Mouse (Mus musculus) intestine, embryonic 15.5 days (tissue): ENCODE measurements around the gene C77080. TPM values are rescaled to one million over a fixed set of nuclear protein-coding genes. Genes with fewer than 3 reads are reported as not detected.
A peak's percentile ranks its signal among the peaks of the same experiment; 100 is the strongest.

ENCODE experiments used
- ATAC-seq: fragments of 200-750 bp; cut with Nextera tagmentation; 2 replicates; pipeline ENCODE4 v1.8.0; 2017; ENCODE audit warnings: moderate TSS enrichment, moderate library complexity
- H3K27ac ChIP-seq: fragments of 300-500 bp; sonication (generic); 2 replicates; pipeline ENCODE4 v1.5.1; 2015; ENCODE audit warnings: mild to moderate bottlenecking, inconsistent platforms
- H3K27me3 ChIP-seq: fragments of 300-500 bp; sonication (generic); replicated peaks from 2 replicates; pipeline ENCODE4 v1.6.1; 2015; ENCODE audit warnings: inconsistent platforms
- H3K36me3 ChIP-seq: fragments of 300-500 bp; sonication (generic); 2 replicates; pipeline ENCODE4 v1.6.1; 2015; ENCODE audit warnings: inconsistent platforms
- H3K4me1 ChIP-seq: fragments of 300-500 bp; sonication (generic); replicated peaks from 2 replicates; pipeline ENCODE4 v1.6.1; 2015; ENCODE audit warnings: inconsistent platforms
- H3K4me2 ChIP-seq: fragments of 300-500 bp; sonication (generic); replicated peaks from 2 replicates; pipeline ENCODE4 v1.6.1; 2015; ENCODE audit warnings: mild to moderate bottlenecking, inconsistent platforms
- H3K4me3 ChIP-seq: fragments of 300-500 bp; sonication (generic); replicated peaks from 2 replicates; pipeline ENCODE4 v1.5.1; 2015; ENCODE audit warnings: inconsistent platforms
- H3K9ac ChIP-seq: fragments of 300-500 bp; sonication (generic); 2 replicates; pipeline ENCODE4 v1.6.1; 2015; ENCODE audit warnings: inconsistent platforms
- H3K9me3 ChIP-seq: fragments of 300-500 bp; sonication (generic); 2 replicates; pipeline ENCODE4 v1.6.1; 2016; ENCODE audit warnings: inconsistent platforms
- WGBS: fragments of 180-500 bp; shearing (Covaris S2); methylation state at CpG from one replicate; pipeline ENCODE4 v1.1.7; 2015; 5-methylcytosine and 5-hydroxymethylcytosine counted together
- polyA plus RNA-seq: library from polyadenylated mRNA; unstranded; fragments of >200 nt; fragmentation: Nextera tagmentation; extraction: Ambion mirVana; gene quantifications from 2 replicates; pipeline ENCODE4 v1.2.1, GENCODE M21; 2015

C77080 gene
- polyA plus RNA-seq, 1 experiment from 2014 or later: 10.3 TPM

GRCm38 (mm10) chr4:129266191-129266590 is 5.0 kb upstream of the C77080 start:
- Histone ChIP-seq H3K9me3 (no peaks in the 10 kb centered on the region), H3K36me3 (no peaks in the 10 kb centered on the region), H3K4me1 (peaks cover 10% of the 10 kb centered on the region), H3K27me3 (no peaks in the 10 kb centered on the region), H3K4me2 (no peak overlapping the region), H3K9ac (no peak overlapping the region), H3K4me3 (no peak overlapping the region), H3K27ac (no peak overlapping the region)
- peak; percentile 26 for ATAC-seq
- WGBS: 90% methylated on average over 3 of the region's 4 CpGs

DNA sequence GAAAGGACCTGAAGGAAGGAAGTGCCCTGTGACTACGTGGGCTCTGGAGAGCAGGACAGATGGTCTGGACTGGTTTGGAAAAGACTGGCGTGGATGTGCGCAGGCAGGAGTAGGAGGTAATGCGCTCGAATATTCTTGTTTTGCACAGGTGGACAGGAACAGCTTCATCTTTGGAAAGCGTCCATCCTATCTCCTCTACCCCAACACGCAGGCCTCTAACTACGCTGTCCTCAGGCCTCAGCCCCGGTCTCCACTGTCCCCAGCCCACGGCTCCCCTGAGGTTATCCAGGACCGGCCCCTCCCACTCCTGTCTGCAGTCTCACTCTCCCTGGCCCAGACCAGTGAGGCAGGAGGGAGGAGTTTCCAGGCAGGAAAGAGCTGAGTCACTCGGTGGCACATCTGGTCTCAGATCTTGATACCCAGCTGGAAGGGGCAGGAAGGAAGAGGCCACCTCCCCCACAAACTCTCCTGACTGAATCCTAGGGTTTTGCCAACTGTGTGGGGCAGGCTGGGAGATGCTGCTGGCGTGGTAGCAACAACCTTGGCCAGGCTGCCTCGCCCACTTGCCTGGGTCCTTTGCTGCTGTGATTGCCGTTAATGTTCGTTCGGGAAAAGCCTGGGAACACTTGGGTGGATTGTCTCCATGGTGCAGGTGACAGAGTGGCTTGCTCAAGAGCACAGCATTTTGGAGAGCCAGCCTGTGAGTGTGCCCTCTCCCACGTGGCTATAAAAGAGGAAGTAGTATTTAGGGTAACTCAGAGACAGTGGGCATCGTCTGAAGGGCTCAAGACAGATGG is 2.2 kb upstream of the C77080 start:
- Histone ChIP-seq H3K9ac (no peak overlapping the region), H3K36me3 (no peaks in the 10 kb centered on the region), H3K4me3 (no peak overlapping the region), H3K27me3 (no peaks in the 10 kb centered on the region), H3K9me3 (no peaks in the 10 kb centered on the region), H3K4me1 (peaks cover 14% of the 10 kb centered on the region), H3K27ac (peak overlapping the region; percentile 33; the same call in 1 of the 2 replicates), H3K4me2 (peak overlapping the region; percentile 33)
- ATAC-seq: peak; percentile 86
- WGBS: 27% methylated on average over 19 of the region's 19 CpGs

DNA sequence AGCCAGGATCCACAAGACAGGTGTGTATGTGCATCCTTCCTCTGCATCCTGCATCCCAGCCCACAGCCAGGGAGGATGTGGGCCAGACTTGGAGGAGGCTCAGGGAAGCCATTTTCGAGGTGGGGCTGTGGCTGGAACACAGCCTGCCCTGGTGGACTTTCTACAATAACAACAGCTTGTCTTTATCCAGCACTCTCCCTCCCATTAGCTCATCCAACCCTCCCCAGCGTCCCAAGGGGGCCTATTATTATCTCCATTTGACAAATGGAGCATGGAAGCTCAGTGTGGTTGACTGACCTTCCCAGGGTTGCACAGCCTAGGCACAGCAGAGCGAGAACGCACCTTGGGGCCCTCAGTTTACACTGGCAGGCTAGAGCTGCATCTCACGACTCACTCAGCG is 526 bp downstream of the C77080 start:
- no peak overlapping the region for H3K4me2 ChIP-seq
- ATAC-seq: no peak
- H3K27ac ChIP-seq: no peak overlapping the region

GRCm38 (mm10) chr4:129259101-129259500 is 2.1 kb downstream of the C77080 start:
- no peak overlapping the region for H3K4me2 ChIP-seq
- no peaks in the 10 kb centered on the region for H3K27me3 ChIP-seq
- H3K4me3 ChIP-seq: no peak overlapping the region
- peaks cover 21% of the 10 kb centered on the region for H3K4me1 ChIP-seq
- H3K27ac ChIP-seq: no peak overlapping the region
- no peaks in the 10 kb centered on the region for H3K9me3 ChIP-seq
- no peak overlapping the region for H3K9ac ChIP-seq
- 78% methylated on average over 4 of the region's 4 CpGs for WGBS
- ATAC-seq: no peak
- H3K36me3 ChIP-seq: no peaks in the 10 kb centered on the region

More for the DNA sequence above, 526 bp downstream of the C77080 start:
- H3K4me1 ChIP-seq: peaks cover 21% of the 10 kb centered on the region
- no peaks in the 10 kb centered on the region for H3K36me3 ChIP-seq
- WGBS: 24% methylated on average over 6 of the region's 6 CpGs
- H3K9me3 ChIP-seq: no peaks in the 10 kb centered on the region
- no peak overlapping the region for H3K9ac ChIP-seq
- no peak overlapping the region for H3K4me3 ChIP-seq
- H3K27me3 ChIP-seq: no peaks in the 10 kb centered on the region

GRCm38 (mm10) chr4:129256450-129257380 is 4.5 kb downstream of the C77080 start:
- Histone ChIP-seq H3K4me3 (no peak overlapping the region), H3K9ac (no peak overlapping the region), H3K4me1 (peaks cover 12% of the 10 kb centered on the region), H3K27ac (no peak overlapping the region), H3K4me2 (no peak overlapping the region), H3K9me3 (no peaks in the 10 kb centered on the region), H3K36me3 (no peaks in the 10 kb centered on the region), H3K27me3 (no peaks in the 10 kb centered on the region)
- WGBS: 25% methylated on average over 8 of the region's 8 CpGs
- ATAC-seq: peak; percentile 45

- Histone ChIP-seq H3K9ac (no peak overlapping the region), H3K4me1 (peaks cover 20% of the 10 kb centered on the region), H3K27me3 (no peaks in the 10 kb centered on the region), H3K36me3 (no peaks in the 10 kb centered on the region), H3K27ac (no peak overlapping the region), H3K4me3 (no peak overlapping the region), H3K4me2 (no peak overlapping the region), H3K9me3 (no peaks in the 10 kb centered on the region)
- 90% methylated on average over 3 of the region's 3 CpGs for WGBS
- no peak for ATAC-seq
Observed at GRCm38 (mm10) chr4:129254571-129254970, 6.6 kb downstream of the C77080 start.

GRCm38 (mm10) chr4:129252492-129252891 is 8.7 kb downstream of the C77080 start:
- peaks cover 12% of the 10 kb centered on the region; the same call in 1 of the 2 replicates for H3K27me3 ChIP-seq
- H3K36me3 ChIP-seq: no peaks in the 10 kb centered on the region
- 0 out of 2 replicates have a peak overlapping the region, but pooled peaks have one; percentile 95 for H3K27ac ChIP-seq
- WGBS: 82% methylated on average over 2 of the region's 2 CpGs
- H3K9ac ChIP-seq: no peak overlapping the region
- H3K4me2 ChIP-seq: no peak overlapping the region
- no peak overlapping the region for H3K4me3 ChIP-seq
- no peak for ATAC-seq
- peaks cover 33% of the 10 kb centered on the region for H3K4me1 ChIP-seq
- no peaks in the 10 kb centered on the region for H3K9me3 ChIP-seq

DNA sequence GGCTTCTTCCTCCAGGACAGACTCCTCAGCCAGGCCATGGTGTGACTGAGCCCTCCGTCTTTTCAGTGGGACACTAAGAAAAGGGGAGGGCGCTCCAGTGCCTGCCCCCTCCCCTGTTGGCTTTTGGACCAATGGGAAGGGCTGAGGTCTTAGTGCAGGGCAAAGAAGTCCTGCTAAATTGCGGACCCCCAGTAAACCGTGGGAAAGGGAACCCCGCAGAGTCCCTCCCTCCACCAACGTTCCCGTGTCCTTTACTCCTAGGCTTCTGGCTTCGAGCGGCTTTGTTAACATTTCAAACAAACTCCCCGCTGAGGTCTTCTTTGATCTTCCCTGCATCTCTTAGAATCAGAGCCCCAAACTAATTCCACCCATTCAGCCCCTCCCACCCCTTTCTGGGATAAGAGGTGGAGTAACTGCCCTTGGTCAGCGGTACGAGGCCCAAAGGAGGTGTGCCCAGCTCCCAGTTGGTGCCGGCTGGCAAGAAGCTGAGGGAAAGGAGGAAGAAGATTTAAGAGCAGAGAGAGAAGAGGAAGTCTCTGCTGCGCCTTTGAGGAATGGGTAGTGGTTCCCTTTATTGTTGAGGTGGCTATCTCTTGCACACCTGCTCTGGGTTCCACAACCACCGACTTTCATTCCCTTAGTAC is 9.6 kb downstream of the C77080 start:
- H3K4me1 ChIP-seq: peaks cover 31% of the 10 kb centered on the region
- H3K4me2 ChIP-seq: peak overlapping the region; percentile 47
- peak; percentile 52 for ATAC-seq
- H3K9ac ChIP-seq: peak overlapping the region; percentile 32
- no peaks in the 10 kb centered on the region for H3K9me3 ChIP-seq
- WGBS: 7% methylated on average over 15 of the region's 15 CpGs
- H3K27me3 ChIP-seq: peaks cover 13% of the 10 kb centered on the region; the same call in 1 of the 2 replicates
- no peak overlapping the region for H3K4me3 ChIP-seq
- H3K36me3 ChIP-seq: no peaks in the 10 kb centered on the region
- peak overlapping the region; percentile 95 for H3K27ac ChIP-seq

- peak overlapping the region; percentile 47 for H3K4me2 ChIP-seq
- 29% methylated on average over 15 of the region's 15 CpGs for WGBS
- peaks cover 13% of the 10 kb centered on the region; the same call in 1 of the 2 replicates for H3K27me3 ChIP-seq
- peak overlapping the region; percentile 95 for H3K27ac ChIP-seq
- peaks cover 26% of the 10 kb centered on the region for H3K4me1 ChIP-seq
- no peaks in the 10 kb centered on the region for H3K9me3 ChIP-seq
- H3K4me3 ChIP-seq: no peak overlapping the region
- ATAC-seq: peak; percentile 86
- peak overlapping the region; percentile 32; the same call in 1 of the 2 replicates for H3K9ac ChIP-seq
- H3K36me3 ChIP-seq: no peaks in the 10 kb centered on the region
Observed at GRCm38 (mm10) chr4:129250759-129251481, 10.3 kb downstream of the C77080 start.

DNA sequence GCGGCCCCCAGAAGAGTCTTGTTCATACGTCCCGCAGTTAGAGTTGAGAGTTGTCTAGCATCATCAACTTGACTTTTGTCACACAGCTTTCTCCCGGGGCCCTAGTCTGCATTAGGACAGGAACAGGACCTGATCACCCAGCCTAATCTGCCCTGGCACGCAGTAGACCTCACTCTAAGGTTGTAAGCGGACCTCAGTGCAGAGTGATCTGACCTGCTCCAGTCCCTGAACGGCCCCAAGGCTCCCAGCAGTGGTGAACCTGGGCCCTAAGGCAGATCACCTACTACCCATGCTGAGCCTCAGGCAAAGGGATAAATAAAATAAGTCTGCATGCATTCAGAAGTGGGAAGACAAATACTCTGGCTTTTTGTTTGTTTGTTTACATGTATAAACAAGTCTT is 11.9 kb downstream of the C77080 start:
- no peak for ATAC-seq
- Histone ChIP-seq H3K27ac (peak overlapping the region; percentile 94), H3K27me3 (peaks cover 13% of the 10 kb centered on the region; the same call in 1 of the 2 replicates), H3K4me2 (no peak overlapping the region; the same call in 1 of the 2 replicates), H3K4me3 (0 out of 2 replicates have a peak overlapping the region, but pooled peaks have one; percentile 67), H3K4me1 (peaks cover 35% of the 10 kb centered on the region), H3K9me3 (no peaks in the 10 kb centered on the region), H3K9ac (no peak overlapping the region), H3K36me3 (no peaks in the 10 kb centered on the region)
- 52% methylated on average over 7 of the region's 7 CpGs for WGBS

GRCm38 (mm10) chr4:129248243-129248767 is 12.9 kb downstream of the C77080 start:
- ATAC-seq: peak; percentile 18; the same call in 1 of the 2 replicates
- H3K4me3 ChIP-seq: peak overlapping the region; percentile 67
- peak overlapping the region; percentile 81 for H3K9ac ChIP-seq
- H3K27ac ChIP-seq: peak overlapping the region; percentile 94
- H3K36me3 ChIP-seq: no peaks in the 10 kb centered on the region
- H3K27me3 ChIP-seq: peaks cover 13% of the 10 kb centered on the region; the same call in 1 of the 2 replicates
- peak overlapping the region; percentile 96 for H3K4me2 ChIP-seq
- peaks cover 35% of the 10 kb centered on the region for H3K4me1 ChIP-seq
- WGBS: under 1% methylated on average over 42 of the region's 74 CpGs
- no peaks in the 10 kb centered on the region for H3K9me3 ChIP-seq
